Mouse (Mus musculus): ENCODE results near the gene Gpr135.

GRCm38 (mm10) chr12:72069626-72070326, 1.1 kb downstream of the Gpr135 start:
- TF ChIP-seq CTCF (IDR thresholded peaks at IDR 0.05; ENCODE audit: low read depth) (no peak), EP300 (IDR thresholded peaks at IDR 0.05; ENCODE audit: low read depth) (no peak)
